In genomic region chr10:128296370-128297090, GRCm38 (mm10) we compare ENCODE assay signal across 19 mouse cellular contexts. TPM values are rescaled to one million over a fixed set of nuclear protein-coding genes. Genes with fewer than 3 reads are reported as not detected.
DNase-seq lines count a peak whose midpoint lies in the region; ATAC-seq lines count a peak whose summit lies in the region.
"Had no signal": no experiment of that assay in that cellular context is flagged by ENCODE, and none has a peak within 500 bp of the region (broad histone marks: within the 10 kb centered on the region; RNA-seq: fewer than 3 reads in every experiment).

No protein-coding gene starts in this region.

- ATAC-seq in forebrain, embryonic 14.5 days, result no peak
- ATAC-seq in forebrain, embryonic 15.5 days (replicated peaks), result no peak
- ATAC-seq in heart, embryonic 16.5 days (replicated peaks; ENCODE audit: extremely low read depth, insufficient read depth, low FRiP score), result no peak
- no peak for ATAC-seq in limb, embryonic 13.5 days (ENCODE audit: low FRiP score, low read depth)

- no peak overlapping the region for H3K27ac ChIP-seq in forebrain, embryonic 14.5 days (ENCODE audit: low read depth, low read length)
- no peak overlapping the region for H3K27ac ChIP-seq in forebrain, embryonic 15.5 days (replicated peaks)
- peak overlapping the region; percentile 77; the same call in 1 of the 2 replicates for H3K27ac ChIP-seq in heart, embryonic 16.5 days (ENCODE audit: low read length)
- H3K27ac ChIP-seq in limb, embryonic 13.5 days, result no peak overlapping the region
- H3K27ac ChIP-seq in limb, embryonic 10.5 days, result no peak overlapping the region
- H3K27ac ChIP-seq: embryonic facial prominence, embryonic 15.5 days; liver, embryonic 15.5 days had no signal

- H3K4me1 ChIP-seq in forebrain, embryonic 14.5 days (ENCODE audit: control insufficient read depth, insufficient read depth, low read length), result peaks cover 5% of the 10 kb centered on the region
- H3K4me1 ChIP-seq in forebrain, embryonic 15.5 days, result no peaks in the 10 kb centered on the region
- H3K4me1 ChIP-seq in heart, embryonic 16.5 days (ENCODE audit: control insufficient read depth, insufficient read depth, low read length), result peaks cover 17% of the 10 kb centered on the region
- H3K4me1 ChIP-seq in limb, embryonic 13.5 days, result peaks cover 11% of the 10 kb centered on the region; the same call in 1 of the 2 replicates
- no peaks in the 10 kb centered on the region for H3K4me1 ChIP-seq in limb, embryonic 10.5 days
- H3K4me1 ChIP-seq: embryonic facial prominence, embryonic 15.5 days had no signal

- H3K9me3 ChIP-seq in forebrain, embryonic 14.5 days (replicated peaks; ENCODE audit: control insufficient read depth, low read length), result no peaks in the 10 kb centered on the region
- H3K9me3 ChIP-seq in forebrain, embryonic 15.5 days, result no peaks in the 10 kb centered on the region
- H3K9me3 ChIP-seq in heart, embryonic 16.5 days (replicated peaks; ENCODE audit: control insufficient read depth, low read length), result no peaks in the 10 kb centered on the region
- no peaks in the 10 kb centered on the region for H3K9me3 ChIP-seq in limb, embryonic 13.5 days
- H3K9me3 ChIP-seq in limb, embryonic 10.5 days (replicated peaks), result no peaks in the 10 kb centered on the region
- H3K9me3 ChIP-seq: embryonic facial prominence, embryonic 15.5 days; limb, embryonic 12.5 days; liver, embryonic 15.5 days; megakaryocyte, embryonic 14.5 days had no signal

- no peak overlapping the region for H3K4me2 ChIP-seq in forebrain, embryonic 14.5 days (ENCODE audit: low read length)
- no peak overlapping the region for H3K4me2 ChIP-seq in forebrain, embryonic 15.5 days (replicated peaks)
- H3K4me2 ChIP-seq in heart, embryonic 16.5 days (ENCODE audit: low read depth, low read length), result peak overlapping the region; percentile 41
- no peak overlapping the region for H3K4me2 ChIP-seq in limb, embryonic 13.5 days (replicated peaks)
- H3K4me2 ChIP-seq: embryonic facial prominence, embryonic 15.5 days; limb, embryonic 12.5 days; liver, embryonic 15.5 days had no signal

- 51% methylated on average over 13 of the region's 13 CpGs for WGBS in forebrain, embryonic 14.5 days
- WGBS in forebrain, embryonic 15.5 days, result 52% methylated on average over 13 of the region's 13 CpGs
- WGBS in heart, embryonic 16.5 days, result 70% methylated on average over 13 of the region's 13 CpGs
- WGBS in limb, embryonic 13.5 days, result 78% methylated on average over 13 of the region's 13 CpGs
- WGBS in limb, embryonic 10.5 days, result 82% methylated on average over 13 of the region's 13 CpGs

- no peak overlapping the region for H3K4me3 ChIP-seq in forebrain, embryonic 14.5 days (ENCODE audit: low read depth, low read length)
- no peak overlapping the region for H3K4me3 ChIP-seq in forebrain, embryonic 15.5 days
- peak overlapping the region; percentile 25; the same call in 1 of the 2 replicates for H3K4me3 ChIP-seq in heart, embryonic 16.5 days (ENCODE audit: low read length)
- no peak overlapping the region for H3K4me3 ChIP-seq in limb, embryonic 13.5 days
- H3K4me3 ChIP-seq in limb, embryonic 10.5 days, result no peak overlapping the region
- H3K4me3 ChIP-seq: embryonic facial prominence, embryonic 15.5 days; limb, embryonic 12.5 days; liver, embryonic 15.5 days; megakaryocyte, embryonic 14.5 days had no signal

- DNase-seq in forebrain, embryonic 14.5 days (ENCODE audit: low spot score), result peak; percentile 20
- no peak for DNase-seq in heart, adult 9 months (ENCODE audit: low spot score in 2 of 2)
- no peak for DNase-seq in limb, embryonic 10.5 days (ENCODE audit: low spot score)
- peak; percentile 77 for DNase-seq in MN1 (ENCODE audit: low spot score)
- DNase-seq in thymus, postnatal 10 days (ENCODE audit: low spot score in 2 of 2), result no peak
- DNase-seq: gastrocnemius, postnatal 25 days; lung, postnatal 10 days; right cerebral cortex, adult 18-20 months; thymus, adult 2 months had no signal

- no peaks in the 10 kb centered on the region for H3K27me3 ChIP-seq in forebrain, embryonic 14.5 days (replicated peaks; ENCODE audit: control insufficient read depth, insufficient read depth, low read length)
- no peaks in the 10 kb centered on the region for H3K27me3 ChIP-seq in forebrain, embryonic 15.5 days
- no peaks in the 10 kb centered on the region for H3K27me3 ChIP-seq in heart, embryonic 16.5 days (ENCODE audit: control insufficient read depth, insufficient read depth, low read length)
- no peaks in the 10 kb centered on the region for H3K27me3 ChIP-seq in limb, embryonic 13.5 days
- no peaks in the 10 kb centered on the region for H3K27me3 ChIP-seq in limb, embryonic 10.5 days (ENCODE audit: low read depth, poor library complexity, severe bottlenecking)
- H3K27me3 ChIP-seq: embryonic facial prominence, embryonic 15.5 days; limb, embryonic 12.5 days; liver, embryonic 15.5 days; megakaryocyte, embryonic 14.5 days had no signal

- H3K36me3 ChIP-seq in forebrain, embryonic 14.5 days (ENCODE audit: control insufficient read depth, insufficient read depth, low read length), result peaks cover 16% of the 10 kb centered on the region
- H3K36me3 ChIP-seq in forebrain, embryonic 15.5 days, result peaks cover 7% of the 10 kb centered on the region; the same call in 1 of the 2 replicates
- H3K36me3 ChIP-seq in heart, embryonic 16.5 days (ENCODE audit: control insufficient read depth, insufficient read depth), result peaks cover 8% of the 10 kb centered on the region; the same call in 1 of the 2 replicates
- H3K36me3 ChIP-seq in limb, embryonic 13.5 days, result peaks cover 10% of the 10 kb centered on the region
- H3K36me3 ChIP-seq in limb, embryonic 10.5 days, result peaks cover 10% of the 10 kb centered on the region

- no peak overlapping the region for H3K9ac ChIP-seq in forebrain, embryonic 14.5 days (ENCODE audit: low read length)
- H3K9ac ChIP-seq in forebrain, embryonic 15.5 days (replicated peaks), result no peak overlapping the region
- peak overlapping the region; percentile 28 for H3K9ac ChIP-seq in heart, embryonic 16.5 days (ENCODE audit: low read length)
- H3K9ac ChIP-seq in limb, embryonic 13.5 days, result peak overlapping the region; percentile 35; the same call in 1 of the 2 replicates
- H3K9ac ChIP-seq: embryonic facial prominence, embryonic 15.5 days; limb, embryonic 12.5 days; liver, embryonic 15.5 days had no signal

RNA-seq across cellular contexts. Expression of gene Il23a, which starts 2.0 kb away (rescaled TPM):
- not detected in 2 replicates for polyA plus RNA-seq in forebrain, embryonic 14.5 days (2014; fragmentation: Nextera tagmentation; extraction: Ambion mirVana)
- 0.11 TPM in 1 of 2 replicates, not detected in the other for polyA plus RNA-seq in forebrain, embryonic 15.5 days (2015; fragmentation: Nextera tagmentation; extraction: Ambion mirVana)
- 4.3 and 6.0 TPM in 2 replicates for polyA plus RNA-seq in heart, embryonic 16.5 days (2015; fragmentation: Nextera tagmentation; extraction: Ambion mirVana)
- 0.18 TPM in 1 of 2 replicates, not detected in the other for polyA plus RNA-seq in limb, embryonic 13.5 days (2015; fragmentation: Nextera tagmentation; extraction: Ambion mirVana)
- not detected in 2 replicates for polyA plus RNA-seq in limb, embryonic 10.5 days (2016; fragmentation: Nextera tagmentation; extraction: Ambion mirVana)
- polyA plus RNA-seq: liver, embryonic 15.5 days had no signal

RNA-seq across cellular contexts. Expression of gene Pan2, which starts 6.6 kb away (rescaled TPM):
- 21.4 and 23.2 TPM in 2 replicates for polyA plus RNA-seq in forebrain, embryonic 14.5 days (2014; fragmentation: Nextera tagmentation; extraction: Ambion mirVana)
- polyA plus RNA-seq in forebrain, embryonic 15.5 days (2015; fragmentation: Nextera tagmentation; extraction: Ambion mirVana), result 27.6 and 30.9 TPM in 2 replicates
- 26.1 and 28.1 TPM in 2 replicates for polyA plus RNA-seq in heart, embryonic 16.5 days (2015; fragmentation: Nextera tagmentation; extraction: Ambion mirVana)
- 33.6 and 35.2 TPM in 2 replicates for polyA plus RNA-seq in limb, embryonic 13.5 days (2015; fragmentation: Nextera tagmentation; extraction: Ambion mirVana)
- 37.2 and 41.8 TPM in 2 replicates for polyA plus RNA-seq in limb, embryonic 10.5 days (2016; fragmentation: Nextera tagmentation; extraction: Ambion mirVana)

RNA-seq across cellular contexts. Expression of gene Cnpy2, which starts 25.7 kb away (rescaled TPM):
- polyA plus RNA-seq in forebrain, embryonic 14.5 days (2014; fragmentation: Nextera tagmentation; extraction: Ambion mirVana), result 231 and 256 TPM in 2 replicates
- 208 and 216 TPM in 2 replicates for polyA plus RNA-seq in forebrain, embryonic 15.5 days (2015; fragmentation: Nextera tagmentation; extraction: Ambion mirVana)
- 184 and 195 TPM in 2 replicates for polyA plus RNA-seq in heart, embryonic 16.5 days (2015; fragmentation: Nextera tagmentation; extraction: Ambion mirVana)
- polyA plus RNA-seq in limb, embryonic 13.5 days (2015; fragmentation: Nextera tagmentation; extraction: Ambion mirVana), result 390 and 394 TPM in 2 replicates
- polyA plus RNA-seq in limb, embryonic 10.5 days (2016; fragmentation: Nextera tagmentation; extraction: Ambion mirVana), result 313 and 334 TPM in 2 replicates

RNA-seq across cellular contexts. Expression of gene Stat2, which starts 26.2 kb away (rescaled TPM):
- polyA plus RNA-seq in forebrain, embryonic 14.5 days (2014; fragmentation: Nextera tagmentation; extraction: Ambion mirVana), result 11.6 and 17.4 TPM in 2 replicates
- polyA plus RNA-seq in forebrain, embryonic 15.5 days (2015; fragmentation: Nextera tagmentation; extraction: Ambion mirVana), result 17.1 and 21.0 TPM in 2 replicates
- polyA plus RNA-seq in heart, embryonic 16.5 days (2015; fragmentation: Nextera tagmentation; extraction: Ambion mirVana), result 11.3 and 11.8 TPM in 2 replicates
- 14.6 and 16.6 TPM in 2 replicates for polyA plus RNA-seq in limb, embryonic 13.5 days (2015; fragmentation: Nextera tagmentation; extraction: Ambion mirVana)
- polyA plus RNA-seq in limb, embryonic 10.5 days (2016; fragmentation: Nextera tagmentation; extraction: Ambion mirVana), result 9.3 and 11.5 TPM in 2 replicates

RNA-seq across cellular contexts. Expression of gene Apof, which starts 28.1 kb away (rescaled TPM):
- not detected in 2 replicates for polyA plus RNA-seq in forebrain, embryonic 14.5 days (2014; fragmentation: Nextera tagmentation; extraction: Ambion mirVana)
- not detected in 2 replicates for polyA plus RNA-seq in forebrain, embryonic 15.5 days (2015; fragmentation: Nextera tagmentation; extraction: Ambion mirVana)
- 0.15 and 0.26 TPM in 2 replicates for polyA plus RNA-seq in heart, embryonic 16.5 days (2015; fragmentation: Nextera tagmentation; extraction: Ambion mirVana)
- not detected in 2 replicates for polyA plus RNA-seq in limb, embryonic 13.5 days (2015; fragmentation: Nextera tagmentation; extraction: Ambion mirVana)
- polyA plus RNA-seq in limb, embryonic 10.5 days (2016; fragmentation: Nextera tagmentation; extraction: Ambion mirVana), result not detected in 2 replicates
- polyA plus RNA-seq: embryonic facial prominence, embryonic 15.5 days; kidney, embryonic 14.5 days; limb, embryonic 12.5 days; neural tube, embryonic 14.5 days; stomach, embryonic 14.5 days had no signal

Comparison
In these comparisons a context has a peak if more than half of its experiments do, and no peak if none do; other contexts are left out.
1. DNase-seq: peak in forebrain, embryonic 14.5 days (single experiment) and MN1 (single experiment); none in heart, adult 9 months (0 of 2), limb, embryonic 10.5 days (single experiment) and thymus, postnatal 10 days (0 of 2).
2. H3K9ac ChIP-seq: peak in heart, embryonic 16.5 days (single experiment) and limb, embryonic 13.5 days (single experiment); none in forebrain, embryonic 14.5 days (single experiment) and forebrain, embryonic 15.5 days (single experiment).